Mouse (Mus musculus) CH12.LX (cell line): ENCODE results near the gene Pla1a.

ENCODE experiments used
- CTCF ChIP-seq, 2 experiments: IDR thresholded peaks in 1 of 2; conservative IDR thresholded peaks in 1 of 2; 2 replicates each; pipeline ENCODE4 v1.5.1; 2011 to 2012; ENCODE audit warnings: low read depth in 2 of 2, low read length in 2 of 2, improper control_type of control experiment in 1 of 2, inconsistent platforms in 1 of 2, mild to moderate bottlenecking in 1 of 2, moderate library complexity in 1 of 2
- JUND ChIP-seq: conservative IDR thresholded peaks from 2 replicates; pipeline ENCODE4 v1.6.1; 2011; ENCODE audit warnings: low read depth, low read length, improper control_type of control experiment
- POLR2A ChIP-seq: IDR thresholded peaks from 2 replicates; pipeline ENCODE4 v1.6.1; 2011; ENCODE audit warnings: low read depth, mild to moderate bottlenecking, improper control_type of control experiment, low read length

DNA sequence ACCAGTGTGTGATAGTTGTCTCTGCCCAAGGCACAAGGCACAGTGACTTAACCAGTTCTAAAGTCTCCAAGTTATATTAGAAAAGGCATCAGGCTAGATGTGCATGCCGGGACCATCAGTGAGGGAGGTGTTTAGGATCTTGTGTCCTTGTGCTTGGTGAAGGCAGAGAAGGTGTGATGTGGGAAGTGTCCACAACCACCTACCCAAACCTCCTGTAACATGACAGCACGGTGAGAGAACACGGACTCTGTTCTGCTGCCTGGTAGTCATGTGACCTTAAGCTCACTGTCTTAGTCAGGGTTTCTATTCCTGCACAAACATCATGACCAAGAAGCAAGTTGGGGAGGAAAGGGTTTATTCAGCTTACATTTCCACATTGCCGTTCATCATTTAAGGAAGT lies 66.7 kb downstream of the Pla1a start:
- TF ChIP-seq POLR2A (no peak), CTCF (conservative IDR thresholded peaks at IDR 0.05 in 1 of 2, IDR thresholded peaks at IDR 0.05 in 1 of 2; ENCODE audit: low read depth in 2 of 2, low read length in 2 of 2) (no peak), JUND (no peak)
